Mouse (Mus musculus) CH12.LX (cell line): ENCODE results near the gene Dpp10.

Source experiments
- CTCF ChIP-seq, 2 experiments: IDR thresholded peaks in 1 of 2; conservative IDR thresholded peaks in 1 of 2; 2 replicates each; pipeline ENCODE4 v1.5.1; 2011 to 2012; ENCODE audit warnings: low read depth in 2 of 2, low read length in 2 of 2, improper control_type of control experiment in 1 of 2, inconsistent platforms in 1 of 2, mild to moderate bottlenecking in 1 of 2, moderate library complexity in 1 of 2
- EP300 ChIP-seq: IDR thresholded peaks from 2 replicates; pipeline ENCODE4 v1.6.1; 2011; ENCODE audit warnings: low read length, improper control_type of control experiment
- MAX ChIP-seq: IDR thresholded peaks from 2 replicates; pipeline ENCODE4 v1.6.1; 2011; ENCODE audit warnings: low read length, improper control_type of control experiment
- POLR2A ChIP-seq: IDR thresholded peaks from 2 replicates; pipeline ENCODE4 v1.6.1; 2011; ENCODE audit warnings: low read depth, mild to moderate bottlenecking, improper control_type of control experiment, low read length
- POLR2AphosphoS2 ChIP-seq: IDR thresholded peaks from 2 replicates; pipeline ENCODE4 v1.6.1; 2011; ENCODE audit warnings: low read depth, low read length, improper control_type of control experiment
- TBP ChIP-seq: conservative IDR thresholded peaks from 2 replicates; pipeline ENCODE4 v1.6.1; 2011; ENCODE audit warnings: low read depth, low read length, improper control_type of control experiment
- ZC3H11A ChIP-seq: IDR thresholded peaks from 2 replicates; pipeline ENCODE4 v1.6.1; 2012; ENCODE audit warnings: low read depth, mild to moderate bottlenecking, inconsistent platforms, low read length, improper control_type of control experiment

GRCm38 (mm10) chr1:124041559-124041958, 3.8 kb downstream of the Dpp10 start:
- TF ChIP-seq CTCF (conservative IDR thresholded peaks at IDR 0.05 in 1 of 2, IDR thresholded peaks at IDR 0.05 in 1 of 2; ENCODE audit: low read depth in 2 of 2, low read length in 2 of 2): peak in 1 of 2 experiments; percentile 28; a peak in 2 of 4 replicates
- no peak for TF ChIP-seq EP300
- TF ChIP-seq MAX: no peak
- TF ChIP-seq POLR2A: no peak
- no peak for TF ChIP-seq ZC3H11A
- no peak for TF ChIP-seq TBP
- no peak for TF ChIP-seq POLR2AphosphoS2
